Mouse (Mus musculus): ENCODE measurements around the gene Dnajc22. TPM values are rescaled to one million over a fixed set of nuclear protein-coding genes. Genes with fewer than 3 reads are reported as not detected.
"Not testable (repeated sequence)": the region's sequence is repeated elsewhere in the genome, so short reads cannot be mapped to it uniquely, and the experiment has no call there.

Gene Dnajc22
- 0.50 and 0.96 TPM in 2 replicates for polyA plus RNA-seq (2015; fragmentation: Nextera tagmentation; extraction: Ambion mirVana)

GRCm38 (mm10) chr15:99092870-99093269, at the start of gene Dnajc22:
Dnajc22 (plus strand) TSS chr15:99093170.
- H3K9me3 ChIP-seq (ENCODE audit: low read length), result no peaks in the 10 kb centered on the region
- no peak for TF ChIP-seq EP300 (IDR thresholded peaks at IDR 0.05)
- H3K36me3 ChIP-seq (ENCODE audit: insufficient read depth, low read length), result no peaks in the 10 kb centered on the region
- 43% methylated on average over 8 of the region's 8 CpGs for WGBS
- H3K4me3 ChIP-seq (ENCODE audit: low read depth, low read length), result peak within 1 kb of the TSS; percentile 35
- H3K4me2 ChIP-seq (replicated peaks; ENCODE audit: low read depth, low read length), result peak within 1 kb of the TSS; percentile 64
- ATAC-seq, result no peak
- H3K9ac ChIP-seq (replicated peaks; ENCODE audit: low read depth), result no peak within 1 kb of the TSS
- no peak within 1 kb of the TSS for H3K27ac ChIP-seq (ENCODE audit: low read length)
- H3K27me3 ChIP-seq (replicated peaks; ENCODE audit: insufficient read depth, low read length), result peaks cover 88% of the 10 kb centered on the region
- DNase-seq (ENCODE audit: low spot score), result no peak
- peaks cover 3% of the 10 kb centered on the region; the same call in 1 of the 2 replicates for H3K4me1 ChIP-seq (ENCODE audit: insufficient read depth, low read depth, low read length)

GRCm38 (mm10) chr15:99044854-99045253, 48.1 kb upstream of the Dnajc22 start:
- no peaks in the 10 kb centered on the region for H3K27me3 ChIP-seq (replicated peaks; ENCODE audit: insufficient read depth, low read length)
- ATAC-seq (0 out of 2 replicates have a peak, but pooled peaks have one; percentile 6), DNase-seq (ENCODE audit: low spot score) (peak; percentile 41)
- no peaks in the 10 kb centered on the region for H3K36me3 ChIP-seq (ENCODE audit: insufficient read depth, low read length)
- WGBS, result 46% methylated on average over 3 of the region's 3 CpGs
- no peak overlapping the region for H3K9ac ChIP-seq (replicated peaks; ENCODE audit: low read depth)
- H3K27ac ChIP-seq (ENCODE audit: low read length), result no peak overlapping the region
- H3K4me3 ChIP-seq (ENCODE audit: low read depth, low read length), result no peak overlapping the region
- H3K9me3 ChIP-seq (ENCODE audit: low read length), result no peaks in the 10 kb centered on the region
- TF ChIP-seq EP300 (IDR thresholded peaks at IDR 0.05) (no peak), CTCF (IDR thresholded peaks at IDR 0.05) (no peak)
- H3K4me2 ChIP-seq (replicated peaks; ENCODE audit: low read depth, low read length), result no peak overlapping the region
- H3K4me1 ChIP-seq (ENCODE audit: insufficient read depth, low read depth, low read length), result no peaks in the 10 kb centered on the region

GRCm38 (mm10) chr15:99045734-99046133, 47.2 kb upstream of the Dnajc22 start:
- WGBS, result 73% methylated on average over 6 of the region's 6 CpGs
- H3K27me3 ChIP-seq (replicated peaks; ENCODE audit: insufficient read depth, low read length); H3K4me3 ChIP-seq (ENCODE audit: low read depth, low read length); H3K9ac ChIP-seq (replicated peaks; ENCODE audit: low read depth); DNase-seq (ENCODE audit: low spot score); H3K4me1 ChIP-seq (ENCODE audit: insufficient read depth, low read depth, low read length); ATAC-seq; H3K9me3 ChIP-seq (ENCODE audit: low read length); H3K36me3 ChIP-seq (ENCODE audit: insufficient read depth, low read length); H3K4me2 ChIP-seq (replicated peaks; ENCODE audit: low read depth, low read length); H3K27ac ChIP-seq (ENCODE audit: low read length): not testable (repeated sequence)

GRCm38 (mm10) chr15:99049473-99050253, 43.3 kb upstream of the Dnajc22 start:
- no peak for TF ChIP-seq EP300 (IDR thresholded peaks at IDR 0.05)
- TF ChIP-seq CTCF (IDR thresholded peaks at IDR 0.05), result peak; percentile 90
- Histone ChIP-seq H3K9me3 (ENCODE audit: low read length) (no peaks in the 10 kb centered on the region), H3K27me3 (replicated peaks; ENCODE audit: insufficient read depth, low read length) (peaks cover 15% of the 10 kb centered on the region), H3K9ac (replicated peaks; ENCODE audit: low read depth) (no peak overlapping the region), H3K4me3 (ENCODE audit: low read depth, low read length) (no peak overlapping the region), H3K4me1 (ENCODE audit: insufficient read depth, low read depth, low read length) (no peaks in the 10 kb centered on the region), H3K36me3 (ENCODE audit: insufficient read depth, low read length) (no peaks in the 10 kb centered on the region), H3K27ac (ENCODE audit: low read length) (no peak overlapping the region), H3K4me2 (replicated peaks; ENCODE audit: low read depth, low read length) (no peak overlapping the region)
- DNase-seq (ENCODE audit: low spot score) (peak; percentile 82), ATAC-seq (peak; percentile 30; the same call in 1 of the 2 replicates)
- WGBS, result 29% methylated on average over 13 of the region's 13 CpGs

DNA sequence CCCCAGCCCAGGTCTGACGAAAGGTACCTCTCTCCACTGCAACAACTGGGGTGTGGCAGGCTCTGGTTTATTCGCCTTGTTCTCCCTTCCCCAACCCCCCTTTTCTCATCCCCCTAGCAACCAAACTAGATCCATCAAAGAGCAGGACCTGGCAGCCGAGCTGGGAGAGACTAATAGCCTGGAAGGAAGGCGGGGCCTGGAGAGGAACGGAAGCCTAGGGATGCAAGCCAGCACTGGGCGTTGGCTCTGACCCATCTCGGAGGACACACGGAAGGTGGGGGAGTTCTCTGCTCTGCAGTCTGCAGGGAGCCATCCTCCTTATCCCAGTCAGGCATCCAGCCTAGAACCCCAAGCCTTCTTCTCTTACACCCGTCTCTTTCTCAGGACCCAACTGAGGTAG, 39.6 kb upstream of the Dnajc22 start:
- Histone ChIP-seq H3K4me1 (ENCODE audit: insufficient read depth, low read depth, low read length) (peaks cover 3% of the 10 kb centered on the region; the same call in 1 of the 2 replicates), H3K27ac (ENCODE audit: low read length) (no peak overlapping the region), H3K9me3 (ENCODE audit: low read length) (no peaks in the 10 kb centered on the region), H3K36me3 (ENCODE audit: insufficient read depth, low read length) (no peaks in the 10 kb centered on the region), H3K4me3 (ENCODE audit: low read depth, low read length) (no peak overlapping the region), H3K9ac (replicated peaks; ENCODE audit: low read depth) (no peak overlapping the region), H3K27me3 (replicated peaks; ENCODE audit: insufficient read depth, low read length) (peaks cover 50% of the 10 kb centered on the region), H3K4me2 (replicated peaks; ENCODE audit: low read depth, low read length) (no peak overlapping the region)
- DNase-seq (ENCODE audit: low spot score), result peak; percentile 17
- ATAC-seq, result no peak
- no peak for TF ChIP-seq CTCF (IDR thresholded peaks at IDR 0.05)
- 13% methylated on average over 9 of the region's 9 CpGs for WGBS

GRCm38 (mm10) chr15:99055040-99055439, 37.9 kb upstream of the Dnajc22 start, which contains the start of gene Prph:
Prph (plus strand) TSS chr15:99055174.
- H3K4me1 ChIP-seq (ENCODE audit: insufficient read depth, low read depth, low read length), result peaks cover 3% of the 10 kb centered on the region; the same call in 1 of the 2 replicates

More at GRCm38 (mm10) chr15:99055040-99055439, 37.9 kb upstream of the Dnajc22 start, which contains the start of gene Prph:
- Histone ChIP-seq H3K36me3 (ENCODE audit: insufficient read depth, low read length) (no peaks in the 10 kb centered on the region), H3K9ac (replicated peaks; ENCODE audit: low read depth) (no peak within 1 kb of the TSS), H3K9me3 (ENCODE audit: low read length) (no peaks in the 10 kb centered on the region), H3K27ac (ENCODE audit: low read length) (no peak within 1 kb of the TSS), H3K27me3 (replicated peaks; ENCODE audit: insufficient read depth, low read length) (peaks cover 54% of the 10 kb centered on the region), H3K4me3 (ENCODE audit: low read depth, low read length) (peak within 1 kb of the TSS; percentile 29), H3K4me2 (replicated peaks; ENCODE audit: low read depth, low read length) (peak within 1 kb of the TSS; percentile 44)
- ATAC-seq (no peak), DNase-seq (ENCODE audit: low spot score) (no peak)
- TF ChIP-seq EP300 (IDR thresholded peaks at IDR 0.05), result no peak
- TF ChIP-seq CTCF (IDR thresholded peaks at IDR 0.05), result no peak
- WGBS, result 3% methylated on average over 21 of the region's 30 CpGs
